Mouse (Mus musculus): Measurements from ENCODE around the gene Spc25. TPM values are rescaled to one million over a fixed set of nuclear protein-coding genes. Genes with fewer than 3 reads are reported as not detected.

Gene Spc25
- polyA plus RNA-seq, 1 experiment = 1.2 TPM

- DNase-seq (ENCODE audit: low read depth in 1 of 2, low spot score in 2 of 2) = no peak
- TF ChIP-seq CTCF (IDR thresholded peaks at IDR 0.05; ENCODE audit: extremely low read depth, insufficient read depth, insufficient read length, insufficient replicate concordance) = no peak
- TF ChIP-seq POLR2A (IDR thresholded peaks at IDR 0.05; ENCODE audit: low read depth, low read length) = no peak
- Histone ChIP-seq H3K27ac (ENCODE audit: insufficient read depth, low read length) (no peak overlapping the region), H3K4me3 (ENCODE audit: extremely low read depth, insufficient read depth, insufficient read length) (no peak overlapping the region), H3K36me3 (ENCODE audit: control insufficient read depth, insufficient read depth, low read length) (no peaks in the 10 kb centered on the region), H3K4me1 (ENCODE audit: control insufficient read depth, insufficient read depth, insufficient read length) (no peaks in the 10 kb centered on the region), H3K27me3 (ENCODE audit: control insufficient read depth, insufficient read depth, low read length) (no peaks in the 10 kb centered on the region)
- 80% methylated on average over 7 of the region's 7 CpGs for WGBS
These were observed 49.7 kb downstream of the Spc25 start for GRCm38 (mm10) chr2:69156283-69156682.

GRCm38 (mm10) chr2:69155861-69156260, 50.1 kb downstream of the Spc25 start:
- H3K36me3 ChIP-seq (ENCODE audit: control insufficient read depth, insufficient read depth, low read length) = no peaks in the 10 kb centered on the region
- H3K4me3 ChIP-seq (ENCODE audit: extremely low read depth, insufficient read depth, insufficient read length) = no peak overlapping the region
- DNase-seq (ENCODE audit: low read depth in 1 of 2, low spot score in 2 of 2) = no peak
- no peaks in the 10 kb centered on the region for H3K27me3 ChIP-seq (ENCODE audit: control insufficient read depth, insufficient read depth, low read length)
- no peaks in the 10 kb centered on the region for H3K4me1 ChIP-seq (ENCODE audit: control insufficient read depth, insufficient read depth, insufficient read length)
- no peak overlapping the region for H3K27ac ChIP-seq (ENCODE audit: insufficient read depth, low read length)
- 83% methylated on average over 3 of the region's 3 CpGs for WGBS
- TF ChIP-seq CTCF (IDR thresholded peaks at IDR 0.05; ENCODE audit: extremely low read depth, insufficient read depth, insufficient read length, insufficient replicate concordance) (no peak), POLR2A (IDR thresholded peaks at IDR 0.05; ENCODE audit: low read depth, low read length) (no peak)

GRCm38 (mm10) chr2:69150841-69151240, 55.2 kb downstream of the Spc25 start:
- 89% methylated on average over 5 of the region's 5 CpGs for WGBS

GRCm38 (mm10) chr2:69149154-69149553, 56.8 kb downstream of the Spc25 start:
- no peaks in the 10 kb centered on the region for H3K36me3 ChIP-seq (ENCODE audit: control insufficient read depth, insufficient read depth, low read length)
- no peak overlapping the region for H3K4me3 ChIP-seq (ENCODE audit: extremely low read depth, insufficient read depth, insufficient read length)
- H3K27me3 ChIP-seq (ENCODE audit: control insufficient read depth, insufficient read depth, low read length) = no peaks in the 10 kb centered on the region
- H3K27ac ChIP-seq (ENCODE audit: insufficient read depth, low read length) = no peak overlapping the region
- 78% methylated on average over 10 of the region's 10 CpGs for WGBS
- TF ChIP-seq CTCF (IDR thresholded peaks at IDR 0.05; ENCODE audit: extremely low read depth, insufficient read depth, insufficient read length, insufficient replicate concordance) = no peak
- no peak for TF ChIP-seq POLR2A (IDR thresholded peaks at IDR 0.05; ENCODE audit: low read depth, low read length)
- no peak for DNase-seq (ENCODE audit: low read depth in 1 of 2, low spot score in 2 of 2)
- H3K4me1 ChIP-seq (ENCODE audit: control insufficient read depth, insufficient read depth, insufficient read length) = no peaks in the 10 kb centered on the region

More at GRCm38 (mm10) chr2:69150841-69151240, 55.2 kb downstream of the Spc25 start:
- TF ChIP-seq CTCF (IDR thresholded peaks at IDR 0.05; ENCODE audit: extremely low read depth, insufficient read depth, insufficient read length, insufficient replicate concordance) (no peak), POLR2A (IDR thresholded peaks at IDR 0.05; ENCODE audit: low read depth, low read length) (no peak)
- Histone ChIP-seq H3K4me3 (ENCODE audit: extremely low read depth, insufficient read depth, insufficient read length) (no peak overlapping the region), H3K4me1 (ENCODE audit: control insufficient read depth, insufficient read depth, insufficient read length) (no peaks in the 10 kb centered on the region), H3K36me3 (ENCODE audit: control insufficient read depth, insufficient read depth, low read length) (no peaks in the 10 kb centered on the region), H3K27ac (ENCODE audit: insufficient read depth, low read length) (no peak overlapping the region), H3K27me3 (ENCODE audit: control insufficient read depth, insufficient read depth, low read length) (no peaks in the 10 kb centered on the region)
- DNase-seq (ENCODE audit: low read depth in 1 of 2, low spot score in 2 of 2) = no peak

GRCm38 (mm10) chr2:69148691-69149090, 57.3 kb downstream of the Spc25 start:
- TF ChIP-seq CTCF (IDR thresholded peaks at IDR 0.05; ENCODE audit: extremely low read depth, insufficient read depth, insufficient read length, insufficient replicate concordance) = no peak
- TF ChIP-seq POLR2A (IDR thresholded peaks at IDR 0.05; ENCODE audit: low read depth, low read length) = no peak
- no peaks in the 10 kb centered on the region for H3K27me3 ChIP-seq (ENCODE audit: control insufficient read depth, insufficient read depth, low read length)
- no peak overlapping the region for H3K27ac ChIP-seq (ENCODE audit: insufficient read depth, low read length)
- no peaks in the 10 kb centered on the region for H3K36me3 ChIP-seq (ENCODE audit: control insufficient read depth, insufficient read depth, low read length)
- H3K4me3 ChIP-seq (ENCODE audit: extremely low read depth, insufficient read depth, insufficient read length) = no peak overlapping the region
- 85% methylated on average over 3 of the region's 3 CpGs for WGBS
- no peaks in the 10 kb centered on the region for H3K4me1 ChIP-seq (ENCODE audit: control insufficient read depth, insufficient read depth, insufficient read length)
- DNase-seq (ENCODE audit: low read depth in 1 of 2, low spot score in 2 of 2) = no peak

Other genes with a start within 250 kb of the Spc25 start
- 1.1 and 1.2 TPM in 2 replicates for gene Nostrin, start 70.4 kb downstream of the Spc25 start, polyA plus RNA-seq (2012; rRNA removed)
- not detected in 2 replicates for gene G6pc2, start 4.9 kb upstream of the Spc25 start, polyA plus RNA-seq (2012; rRNA removed)
- gene Abcb11, start 136.4 kb upstream of the Spc25 start, polyA plus RNA-seq (2012; rRNA removed) = not detected in 2 replicates
- 0.20 and 0.29 TPM in 2 replicates for gene Dhrs9, start 174.3 kb upstream of the Spc25 start, polyA plus RNA-seq (2012; rRNA removed)